Mouse (Mus musculus) neutrophil, adult 83 days (primary cell): ENCODE measurements around the gene Map4k1. TPM values are rescaled to one million over a fixed set of nuclear protein-coding genes. Genes with fewer than 3 reads are reported as not detected.

Source experiments
- total RNA-seq, 2 experiments: library from RNA; stranded (reverse); gene quantifications; one replicate each; pipeline ENCODE4 v1.2.4; 2023

The Map4k1 gene
- 10 to 100 TPM; 39.2 to 44.9 TPM for total RNA-seq

GRCm38 (mm10) chr7:28981651-28982273, at the start of gene Map4k1, which contains the start of gene Eif3k:
Map4k1 (plus strand) TSS chr7:28982050.
Eif3k (minus strand) TSS chr7:28981864.

GRCm38 (mm10) chr7:28961927-28962670, 19.8 kb upstream of the Map4k1 start, which contains the start of gene Actn4:
Actn4 (minus strand) TSS chr7:28962340.

Other genes starting within 250 kb of the Map4k1 start
- 10 to 100 TPM; 18.5 to 22.3 TPM for gene Mrps12, start 240.2 kb upstream of the Map4k1 start, total RNA-seq
- 1 to 10 TPM; 8.6 to 8.7 TPM for gene Sars2, start 240.1 kb upstream of the Map4k1 start, total RNA-seq
- not detected for gene Ccer2, start 225.9 kb upstream of the Map4k1 start, total RNA-seq
- gene Sirt2, start 215.3 kb upstream of the Map4k1 start, total RNA-seq, result 10 to 100 TPM; 59.4 to 63.6 TPM
- 10 to 100 TPM; 34.4 to 38.3 TPM for gene Nfkbib, start 214.5 kb upstream of the Map4k1 start, total RNA-seq
- 100 to 1,000 TPM in 1 of 2 experiments, 10 to 100 TPM in 1; 99.8 to 101 TPM for gene Rinl, start 193.1 kb upstream of the Map4k1 start, total RNA-seq
- gene Hnrnpl, start 173.5 kb upstream of the Map4k1 start, total RNA-seq, result 100 to 1,000 TPM; 377 to 403 TPM
- 100 to 1,000 TPM; 105 to 107 TPM for gene Ech1, start 156.8 kb upstream of the Map4k1 start, total RNA-seq
- 10 to 100 TPM; 16.8 to 17.5 TPM for gene Lgals4, start 148.2 kb upstream of the Map4k1 start, total RNA-seq
- gene Lgals7, start 118.2 kb upstream of the Map4k1 start, total RNA-seq, result not detected
- not detected for gene Capn12, start 100.6 kb upstream of the Map4k1 start, total RNA-seq
- 100 to 1,000 TPM; 132 to 140 TPM for gene Actn4, start 19.7 kb upstream of the Map4k1 start, total RNA-seq
- gene Eif3k, start 186 bp upstream of the Map4k1 start, total RNA-seq, result 100 to 1,000 TPM; 183 to 186 TPM
- under 1 TPM; 0.18 to 0.20 TPM for gene Ryr1, start 143.1 kb downstream of the Map4k1 start, total RNA-seq
- gene Rasgrp4, start 152.8 kb downstream of the Map4k1 start, total RNA-seq, result 100 to 1,000 TPM; 271 to 292 TPM
- 10 to 100 TPM; 14.4 to 18.2 TPM for gene Fam98c, start 174.2 kb downstream of the Map4k1 start, total RNA-seq
- under 1 TPM; 0.24 to 0.82 TPM for gene Ggn, start 188.2 kb downstream of the Map4k1 start, total RNA-seq
- gene Spred3, start 188.4 kb downstream of the Map4k1 start, total RNA-seq, result 1 to 10 TPM; 2.4 to 3.0 TPM
- gene Psmd8, start 198.7 kb downstream of the Map4k1 start, total RNA-seq, result 100 to 1,000 TPM; 165 to 168 TPM
- gene Catsperg1, start 232.0 kb downstream of the Map4k1 start, total RNA-seq, result 1 to 10 TPM; 1.3 to 2.2 TPM